Mouse (Mus musculus) heart, postnatal 0 days (tissue): ENCODE measurements at regions not wholly inside any gene's neighbourhood (a gene's known extent, or its start where the extent isn't known, plus 50 kb on each side); places are given as distances from the start of the nearest gene placed in this dataset.

Experiments
- ATAC-seq: fragments of 200-750 bp; cut with Nextera tagmentation; 2 replicates; pipeline ENCODE4 v1.8.0; 2017; ENCODE audit warnings: low read depth, moderate number of reproducible peaks, moderate library complexity; ENCODE audit not compliant: insufficient read depth
- DNase-seq: peaks from one replicate; pipeline ENCODE4 v3.0.0-alpha.2; 2016; ENCODE audit warnings: low spot score
- H3K27ac ChIP-seq: fragments of 300-500 bp; sonication (generic); 2 replicates; pipeline ENCODE4 v1.5.1; 2014; ENCODE audit warnings: low read depth, mild to moderate bottlenecking
- H3K27me3 ChIP-seq: fragments of 300-500 bp; sonication (generic); 2 replicates; pipeline ENCODE4 v1.6.1; 2014; ENCODE audit warnings: low read length, mixed read lengths; ENCODE audit not compliant: control insufficient read depth, insufficient read depth
- H3K36me3 ChIP-seq: fragments of 300-500 bp; sonication (generic); replicated peaks from 2 replicates; pipeline ENCODE4 v1.6.1; 2014; ENCODE audit warnings: low read length, mixed read lengths; ENCODE audit not compliant: control insufficient read depth, insufficient read depth
- H3K4me1 ChIP-seq: fragments of 300-500 bp; sonication (generic); 2 replicates; pipeline ENCODE4 v1.6.1; 2014; ENCODE audit warnings: antibody characterized with exemption; ENCODE audit not compliant: control insufficient read depth, insufficient read depth
- H3K4me2 ChIP-seq: fragments of 300-500 bp; sonication (generic); 2 replicates; pipeline ENCODE4 v1.6.1; 2014; ENCODE audit warnings: low read depth, mild to moderate bottlenecking, low read length, moderate library complexity
- H3K4me3 ChIP-seq: fragments of 300-500 bp; sonication (generic); 2 replicates; pipeline ENCODE4 v1.5.1; 2014; ENCODE audit warnings: low read depth, low read length
- H3K9ac ChIP-seq: fragments of 300-500 bp; sonication (generic); replicated peaks from 2 replicates; pipeline ENCODE4 v1.6.1; 2014; ENCODE audit warnings: low read depth, low read length, mixed read lengths
- H3K9me3 ChIP-seq: fragments of 300-500 bp; sonication (generic); replicated peaks from 2 replicates; pipeline ENCODE4 v1.6.1; 2016; ENCODE audit warnings: low read length; ENCODE audit not compliant: control insufficient read depth
- CTCF ChIP-seq: IDR thresholded peaks from 2 replicates; pipeline ENCODE4 v1.5.1; 2016; ENCODE audit warnings: antibody characterized with exemption, control low read depth, low read depth
- EP300 ChIP-seq: IDR thresholded peaks from 2 replicates; pipeline ENCODE4 v1.6.1; 2016; ENCODE audit warnings: antibody characterized with exemption, low read depth
- WGBS: fragments of 180-500 bp; shearing (Covaris S2); extraction: QIAGEN DNeasy Blood & Tissue Kit; methylation state at CpG from one replicate; pipeline ENCODE4 v1.1.7; 2014; 5-methylcytosine and 5-hydroxymethylcytosine counted together

DNA sequence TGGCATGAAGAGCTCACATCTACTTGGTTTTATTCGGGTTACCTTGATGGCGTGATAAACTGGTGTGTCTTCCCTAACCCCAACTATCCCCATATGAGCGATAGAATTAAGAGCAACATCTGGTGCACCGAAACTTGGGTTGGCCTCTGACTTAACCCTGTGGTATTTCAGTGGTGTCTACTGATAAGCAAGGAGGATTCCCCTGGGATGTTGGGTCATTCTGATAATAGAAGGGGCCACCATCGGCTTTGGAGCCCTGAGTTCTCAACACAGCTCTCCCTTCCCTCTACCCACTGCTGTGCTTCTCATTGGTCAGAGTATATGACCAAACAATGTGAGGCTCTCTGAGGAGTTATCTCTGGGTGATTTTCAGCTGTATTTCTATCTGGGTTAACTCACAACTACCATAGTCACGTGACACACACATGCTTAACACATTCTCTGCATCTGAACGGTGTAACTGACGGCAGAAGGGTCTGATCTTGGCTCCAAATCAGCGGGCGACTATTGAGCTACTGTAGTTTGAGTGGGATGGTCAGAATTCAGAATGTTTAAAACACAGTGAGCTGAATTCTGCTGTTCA is 212.8 kb upstream of the Prox1 start:
- 63% methylated on average over 10 of the region's 10 CpGs for WGBS

GRCm38 (mm10) chr1:190380151-190380550 is 209.6 kb upstream of the Prox1 start:
- 64% methylated on average over 10 of the region's 10 CpGs for WGBS
- ATAC-seq, result no peak
- no peak overlapping the region for H3K9ac ChIP-seq

More for the DNA sequence above, 212.8 kb upstream of the Prox1 start:
- H3K27me3 ChIP-seq, result no peaks in the 10 kb centered on the region
- TF ChIP-seq CTCF (no peak), EP300 (no peak)
- ATAC-seq (no peak), DNase-seq (no peak)
- no peaks in the 10 kb centered on the region for H3K9me3 ChIP-seq
- H3K4me3 ChIP-seq, result no peak overlapping the region
- no peaks in the 10 kb centered on the region for H3K36me3 ChIP-seq
- no peak overlapping the region for H3K4me2 ChIP-seq
- no peak overlapping the region for H3K27ac ChIP-seq
- H3K4me1 ChIP-seq, result peaks cover 3% of the 10 kb centered on the region; the same call in 1 of the 2 replicates
- no peak overlapping the region for H3K9ac ChIP-seq

DNA sequence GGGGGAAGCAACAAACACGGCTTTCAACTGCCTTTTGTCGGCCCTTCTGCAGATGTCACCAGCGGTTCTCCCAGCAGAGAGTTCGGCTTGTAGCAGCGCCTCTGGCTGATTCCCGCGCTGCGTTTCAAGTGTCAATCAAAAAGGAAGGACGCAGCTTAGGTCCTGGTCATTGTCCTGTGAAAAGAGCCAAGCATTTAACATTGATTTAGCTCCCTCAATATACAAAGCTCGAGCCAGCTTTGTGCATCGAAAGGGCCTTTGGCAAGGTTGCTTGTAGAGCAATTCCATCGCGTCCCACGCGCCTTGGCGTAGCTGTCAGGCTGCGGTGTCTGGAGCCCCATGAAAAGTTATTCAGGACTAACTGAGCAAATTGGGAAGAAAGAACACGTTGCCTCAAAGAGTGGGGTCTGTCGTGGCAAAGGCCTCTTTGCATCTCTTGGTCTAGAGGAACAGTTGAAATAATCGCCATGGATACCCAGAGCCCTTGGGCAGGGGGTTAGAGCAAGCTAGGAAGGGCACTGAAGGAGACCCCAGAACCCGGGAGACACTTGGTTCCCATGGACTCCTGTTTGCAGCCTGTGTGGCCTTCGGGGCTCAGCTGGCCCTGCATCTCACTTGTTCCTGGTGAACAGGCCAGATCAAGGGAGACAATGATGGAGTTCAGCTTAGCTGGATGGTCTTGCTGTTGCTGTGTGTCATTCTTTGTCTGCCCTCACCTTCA is 204.8 kb upstream of the Prox1 start:
- TF ChIP-seq EP300 (no peak), CTCF (no peak)
- DNase-seq, result no peak

More at GRCm38 (mm10) chr1:190380151-190380550, 209.6 kb upstream of the Prox1 start:
- H3K36me3 ChIP-seq, result no peaks in the 10 kb centered on the region
- H3K4me3 ChIP-seq, result no peak overlapping the region
- no peaks in the 10 kb centered on the region for H3K27me3 ChIP-seq
- no peak overlapping the region for H3K27ac ChIP-seq
- no peaks in the 10 kb centered on the region for H3K4me1 ChIP-seq
- no peak for TF ChIP-seq CTCF
- no peak for TF ChIP-seq EP300
- H3K4me2 ChIP-seq, result no peak overlapping the region
- H3K9me3 ChIP-seq, result no peaks in the 10 kb centered on the region
- DNase-seq, result no peak

DNA sequence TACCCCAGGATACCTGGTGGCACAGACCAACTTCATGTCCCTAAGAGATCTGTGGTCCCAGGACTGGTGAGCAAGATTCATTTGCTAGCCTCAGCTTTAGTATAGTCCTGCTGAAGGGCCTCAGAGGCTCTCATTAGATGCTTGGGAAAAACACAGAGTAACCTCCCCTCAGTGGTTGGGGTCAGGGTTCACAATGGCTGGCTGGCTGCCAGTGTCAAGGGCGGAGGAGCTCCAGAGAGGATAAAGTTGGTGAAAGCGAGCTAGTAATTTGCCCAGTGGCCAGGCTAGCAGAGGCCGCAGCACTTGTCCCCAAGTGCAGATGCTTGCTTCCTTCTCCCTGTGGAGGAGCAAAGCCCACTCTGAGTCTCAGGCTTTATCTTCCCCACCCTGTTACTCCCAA is 203.8 kb upstream of the Prox1 start:
- DNase-seq (no peak), ATAC-seq (no peak)
- Histone ChIP-seq H3K4me1 (no peaks in the 10 kb centered on the region), H3K9me3 (no peaks in the 10 kb centered on the region), H3K27me3 (no peaks in the 10 kb centered on the region), H3K4me2 (no peak overlapping the region), H3K27ac (no peak overlapping the region), H3K36me3 (no peaks in the 10 kb centered on the region), H3K4me3 (no peak overlapping the region), H3K9ac (no peak overlapping the region)
- no peak for TF ChIP-seq EP300
- no peak for TF ChIP-seq CTCF
- WGBS, result 53% methylated on average over 3 of the region's 3 CpGs

More for the DNA sequence above, 204.8 kb upstream of the Prox1 start:
- H3K36me3 ChIP-seq, result no peaks in the 10 kb centered on the region
- ATAC-seq, result no peak
- no peak overlapping the region for H3K4me2 ChIP-seq
- no peak overlapping the region for H3K27ac ChIP-seq
- no peaks in the 10 kb centered on the region for H3K4me1 ChIP-seq
- H3K27me3 ChIP-seq, result no peaks in the 10 kb centered on the region
- H3K4me3 ChIP-seq, result no peak overlapping the region
- no peak overlapping the region for H3K9ac ChIP-seq
- 66% methylated on average over 22 of the region's 22 CpGs for WGBS
- no peaks in the 10 kb centered on the region for H3K9me3 ChIP-seq

DNA sequence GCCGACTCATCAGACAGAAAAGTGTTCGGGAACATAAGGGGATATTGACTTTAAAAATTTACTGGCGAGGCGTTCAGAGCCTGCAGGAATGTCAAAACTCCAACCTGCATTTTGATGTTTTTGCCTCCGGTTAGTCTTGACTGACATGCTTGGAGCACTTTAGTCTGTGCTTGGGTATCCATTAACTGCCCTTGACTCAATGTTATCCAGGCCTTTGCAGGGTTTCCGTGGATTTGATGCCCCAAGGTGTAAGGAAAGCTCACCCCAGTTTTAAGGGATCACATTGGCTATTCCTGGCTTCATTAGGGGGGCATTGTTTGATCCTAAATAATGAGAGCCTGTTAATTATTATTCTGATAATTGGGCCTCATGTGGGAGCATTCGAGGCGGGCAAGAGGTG is 196.1 kb upstream of the Prox1 start:
- Histone ChIP-seq H3K27me3 (no peaks in the 10 kb centered on the region), H3K4me2 (no peak overlapping the region)
- WGBS, result 77% methylated on average over 8 of the region's 8 CpGs

More for the DNA sequence above, 196.1 kb upstream of the Prox1 start:
- Histone ChIP-seq H3K9me3 (no peaks in the 10 kb centered on the region), H3K9ac (no peak overlapping the region), H3K4me1 (peaks cover 12% of the 10 kb centered on the region; the same call in 1 of the 2 replicates), H3K27ac (no peak overlapping the region), H3K36me3 (no peaks in the 10 kb centered on the region), H3K4me3 (no peak overlapping the region)
- TF ChIP-seq EP300, result no peak
- TF ChIP-seq CTCF, result no peak
- no peak for ATAC-seq
- no peak for DNase-seq
